Mouse (Mus musculus) kidney, adult 2 months (tissue): ENCODE measurements around the gene Naa35.

Experiments used
- CTCF ChIP-seq: fragments of 200-500 bp; conservative IDR thresholded peaks from 2 replicates; pipeline ENCODE4 v1.5.1; 2011; ENCODE audit warnings: low read depth, mild to moderate bottlenecking, control low read depth, low read length, moderate library complexity, mixed read lengths; ENCODE audit not compliant: insufficient read depth, insufficient read length
- POLR2A ChIP-seq: fragments of 200-500 bp; IDR thresholded peaks from one replicate; pipeline ENCODE4 v1.6.1; 2011; ENCODE audit warnings: low read depth, low read length, control low read depth

DNA sequence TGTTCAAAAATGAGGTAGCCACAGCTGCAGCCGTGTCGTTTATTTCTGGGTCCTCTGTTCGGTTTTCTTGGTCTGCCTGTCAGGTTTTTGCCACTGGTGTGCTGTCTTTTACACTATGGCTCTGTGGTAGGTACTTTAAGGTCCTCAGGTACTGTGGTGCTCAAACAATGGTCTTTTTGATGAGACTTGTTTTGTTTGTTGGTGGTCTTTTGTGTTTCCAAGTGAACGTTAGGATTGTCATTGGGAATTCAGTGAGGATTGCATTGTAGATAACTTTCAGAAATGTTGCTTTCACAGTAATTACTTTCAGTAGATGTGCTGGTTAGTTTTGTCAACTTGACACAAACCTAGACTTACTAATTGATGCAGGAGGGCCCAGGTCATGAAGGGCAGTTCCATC lies 4.6 kb downstream of the Naa35 start:
- TF ChIP-seq CTCF (no peak), POLR2A (no peak)
